Mouse (Mus musculus) neutrophil, adult 5-6 weeks (primary cell): Measurements from ENCODE around the gene Apoc2. TPM values are rescaled to one million over a fixed set of nuclear protein-coding genes. Genes with fewer than 3 reads are reported as not detected.
A peak's percentile ranks its signal among the peaks of the same experiment; 100 is the strongest.

Experiments used
- ATAC-seq: fragments of 151-379, 151-347 bp; 2 replicates; pipeline ENCODE4 v1.8.0; 2017; ENCODE audit warnings: mild to moderate bottlenecking, moderate TSS enrichment; ENCODE audit not compliant: insufficient number of reproducible peaks, poor library complexity, low FRiP score, severe bottlenecking; ENCODE audit errors: extremely low read depth
- total RNA-seq: library from RNA; stranded (forward); fragments of 200-1000 nt; gene quantifications from 2 replicates; pipeline ENCODE4 v1.2.3, GENCODE M21; 2017

The Apoc2 gene
- total RNA-seq, result 14.0 and 17.5 TPM in 2 replicates

- ATAC-seq, result no peak
Observed at GRCm38 (mm10) chr7:19677872-19678271, at the start of gene Apoc2. Gene Apoc2, minus strand, starts transcription at chr7:19677941.

- no peak for ATAC-seq
Observed at GRCm38 (mm10) chr7:19726541-19726940, 48.8 kb upstream of the Apoc2 start.

GRCm38 (mm10) chr7:19724167-19724566 is 46.4 kb upstream of the Apoc2 start:
- no peak for ATAC-seq

- ATAC-seq, result no peak
Observed at GRCm38 (mm10) chr7:19722754-19723195, 45.0 kb upstream of the Apoc2 start.

- no peak for ATAC-seq
Observed at GRCm38 (mm10) chr7:19719200-19719599, 41.5 kb upstream of the Apoc2 start.

- no peak for ATAC-seq
Observed at GRCm38 (mm10) chr7:19718297-19718952, 40.7 kb upstream of the Apoc2 start.

GRCm38 (mm10) chr7:19717346-19717745 is 39.6 kb upstream of the Apoc2 start:
- ATAC-seq, result no peak

GRCm38 (mm10) chr7:19716822-19717221 is 39.1 kb upstream of the Apoc2 start:
- ATAC-seq, result no peak

GRCm38 (mm10) chr7:19716055-19716682 is 38.4 kb upstream of the Apoc2 start:
- ATAC-seq, result no peak

- ATAC-seq, result peak; percentile 89
Observed at GRCm38 (mm10) chr7:19715239-19716054, 37.7 kb upstream of the Apoc2 start, which contains the start of gene Tomm40. Gene Tomm40, minus strand, starts transcription at chr7:19715438.

- ATAC-seq, result no peak
Observed at GRCm38 (mm10) chr7:19714836-19715235, 37.1 kb upstream of the Apoc2 start.

GRCm38 (mm10) chr7:19713598-19713997 is 35.9 kb upstream of the Apoc2 start:
- no peak for ATAC-seq

- ATAC-seq, result no peak
Observed at GRCm38 (mm10) chr7:19713196-19713595, 35.5 kb upstream of the Apoc2 start.

GRCm38 (mm10) chr7:19712414-19712813 is 34.7 kb upstream of the Apoc2 start:
- no peak for ATAC-seq

GRCm38 (mm10) chr7:19710650-19711049 is 32.9 kb upstream of the Apoc2 start:
- ATAC-seq, result no peak

GRCm38 (mm10) chr7:19705271-19705670 is 27.5 kb upstream of the Apoc2 start:
- ATAC-seq, result no peak

GRCm38 (mm10) chr7:19704475-19704874 is 26.7 kb upstream of the Apoc2 start:
- ATAC-seq, result no peak

- ATAC-seq, result no peak
Observed at GRCm38 (mm10) chr7:19702859-19703555, 25.3 kb upstream of the Apoc2 start.

- ATAC-seq, result no peak
Observed at GRCm38 (mm10) chr7:19701069-19701761, 23.5 kb upstream of the Apoc2 start.
